Mouse (Mus musculus): ENCODE measurements around the gene Colca2.

- TF ChIP-seq CTCF (IDR thresholded peaks at IDR 0.05; ENCODE audit: low read depth) (no peak), EP300 (optimal IDR thresholded peaks at IDR 0.05) (no peak)
These were observed 34.4 kb upstream of the Colca2 start for GRCm38 (mm10) chr9:51312554-51313317.
